8 mouse cellular contexts compared by ENCODE assay signal in the genomic region with DNA sequence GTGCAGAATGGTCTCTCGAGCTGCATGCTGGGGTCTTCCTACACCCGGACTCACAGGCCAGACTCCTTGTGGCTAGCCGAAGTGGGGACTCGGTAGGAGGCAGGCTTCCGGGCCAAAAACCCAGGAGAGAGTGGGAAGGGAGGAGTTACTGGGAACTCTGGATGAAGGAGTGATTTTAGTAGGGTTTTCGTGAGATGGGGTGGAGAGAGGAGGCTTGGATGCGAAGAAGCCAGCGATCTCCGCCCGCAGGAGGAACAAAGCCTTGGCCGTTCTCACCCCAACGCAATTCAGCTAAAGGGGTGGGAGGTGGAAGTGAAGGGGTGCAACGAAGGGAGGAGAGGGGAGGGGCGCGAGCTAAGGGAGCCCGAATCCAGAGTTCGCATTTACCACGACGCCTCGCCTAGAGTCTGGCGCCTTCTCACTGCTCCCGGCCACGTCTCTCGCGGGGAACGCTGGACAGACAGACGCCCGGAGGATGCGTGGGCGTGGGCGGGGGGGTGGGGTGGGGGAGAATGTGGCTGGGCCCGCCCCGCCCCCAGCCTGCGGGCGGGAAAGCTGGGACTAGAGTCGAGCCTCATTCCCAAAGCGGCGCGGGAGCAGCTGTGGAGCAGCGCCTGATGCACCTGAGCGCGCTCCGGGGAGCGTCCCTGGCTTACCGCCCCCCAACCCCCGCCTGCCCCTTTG.
DNase-seq lines count a peak whose midpoint lies in the region; ATAC-seq and TF ChIP-seq lines count a peak whose summit lies in the region.

No protein-coding gene starts in this region.

- 0% methylated on average over 41 of the region's 46 CpGs for WGBS in hindbrain, embryonic 14.5 days

- H3K4me1 ChIP-seq in hindbrain, embryonic 14.5 days (replicated peaks; ENCODE audit: control insufficient read depth, insufficient read depth, low read length): peaks cover 10% of the 10 kb centered on the region

- no peaks in the 10 kb centered on the region for H3K27me3 ChIP-seq in hindbrain, embryonic 14.5 days (ENCODE audit: control insufficient read depth, insufficient read depth, low read length)

- ATAC-seq in hindbrain, embryonic 14.5 days (ENCODE audit: low FRiP score): peak; percentile 88
- no peak for ATAC-seq in activated CD4-positive, CD25-positive, alpha-beta regulatory T cell, adult 4 months

- H3K9ac ChIP-seq in hindbrain, embryonic 14.5 days: peak overlapping the region; percentile 85

- peaks cover 12% of the 10 kb centered on the region; the same call in 1 of the 2 replicates for H3K9me3 ChIP-seq in hindbrain, embryonic 14.5 days (ENCODE audit: control insufficient read depth, low read length)

- intact Hi-C loops in gastrocnemius, adult 2 months (cut with DNase I): no loop called here
- intact Hi-C loops in left cerebral cortex, adult 2 months (cut with DNase I): loop anchor here (1.0 to 5.0 kb wide), 3 partner anchors 84 to 173 kb away; a partner anchor contains a TSS

- peak; percentile 22 for DNase-seq in WW6 (ENCODE audit: low read depth, low spot score)
- DNase-seq in cerebellum, postnatal 4 days (ENCODE audit: low spot score in 2 of 2): peak; percentile 28 to 45
- peak; percentile 70 for DNase-seq in gastrocnemius, adult 2 months
- peak; percentile 58 for DNase-seq in hindbrain, embryonic 14.5 days (ENCODE audit: low spot score)
- DNase-seq in left cerebral cortex, adult 2 months (ENCODE audit: extremely low spot score in 1 of 2, low spot score in 2 of 2): peak; percentile 37 to 40
- peak; percentile 56 for DNase-seq in lung, postnatal 36 days
- peak; percentile 35 for DNase-seq in right cerebral cortex, adult 18-20 months

- no peaks in the 10 kb centered on the region for H3K36me3 ChIP-seq in hindbrain, embryonic 14.5 days (replicated peaks; ENCODE audit: control insufficient read depth, insufficient read depth)

- H3K4me3 ChIP-seq in gastrocnemius, adult 2 months: peak overlapping the region; percentile 82
- peak overlapping the region; percentile 58 for H3K4me3 ChIP-seq in hindbrain, embryonic 14.5 days (replicated peaks; ENCODE audit: low read length)
- peak overlapping the region; percentile 58 for H3K4me3 ChIP-seq in left cerebral cortex, adult 2 months

- no peak for TF ChIP-seq CTCF in gastrocnemius, adult 2 months (IDR thresholded peaks at IDR 0.05)
- TF ChIP-seq CTCF in left cerebral cortex, adult 2 months (IDR thresholded peaks at IDR 0.05): no peak

- H3K27ac ChIP-seq in gastrocnemius, adult 2 months: peak overlapping the region; percentile 76
- H3K27ac ChIP-seq in hindbrain, embryonic 14.5 days: peak overlapping the region; percentile 96
- H3K27ac ChIP-seq in left cerebral cortex, adult 2 months: peak overlapping the region; percentile 73

- peak overlapping the region; percentile 94 for H3K4me2 ChIP-seq in hindbrain, embryonic 14.5 days (replicated peaks)
